Mouse (Mus musculus) effector memory CD4-positive, alpha-beta T cell, adult 5 months (primary cell): ENCODE data around the gene Cinp. TPM values are rescaled to one million over a fixed set of nuclear protein-coding genes. Genes with fewer than 3 reads are reported as not detected.

Experiments used
- polyA plus RNA-seq: library from polyadenylated mRNA; unstranded; fragments of 100-300 nt; shearing (Covaris generic); gene quantifications from one replicate; pipeline ENCODE4 v1.2.1, GENCODE M21; 2017

Gene Cinp
- polyA plus RNA-seq: 23.6 TPM

GRCm38 (mm10) chr12:110889036-110890020 lies at the start of gene Cinp, which contains the start of gene Tecpr2:
Gene Cinp, minus strand, starts transcription at chr12:110889145.
Gene Tecpr2, plus strand, starts transcription at chr12:110889264.

GRCm38 (mm10) chr12:110850010-110850928 lies 38.7 kb downstream of the Cinp start, which contains the start of gene Zfp839:
Gene Zfp839, plus strand, starts transcription at chr12:110850253.

DNA sequence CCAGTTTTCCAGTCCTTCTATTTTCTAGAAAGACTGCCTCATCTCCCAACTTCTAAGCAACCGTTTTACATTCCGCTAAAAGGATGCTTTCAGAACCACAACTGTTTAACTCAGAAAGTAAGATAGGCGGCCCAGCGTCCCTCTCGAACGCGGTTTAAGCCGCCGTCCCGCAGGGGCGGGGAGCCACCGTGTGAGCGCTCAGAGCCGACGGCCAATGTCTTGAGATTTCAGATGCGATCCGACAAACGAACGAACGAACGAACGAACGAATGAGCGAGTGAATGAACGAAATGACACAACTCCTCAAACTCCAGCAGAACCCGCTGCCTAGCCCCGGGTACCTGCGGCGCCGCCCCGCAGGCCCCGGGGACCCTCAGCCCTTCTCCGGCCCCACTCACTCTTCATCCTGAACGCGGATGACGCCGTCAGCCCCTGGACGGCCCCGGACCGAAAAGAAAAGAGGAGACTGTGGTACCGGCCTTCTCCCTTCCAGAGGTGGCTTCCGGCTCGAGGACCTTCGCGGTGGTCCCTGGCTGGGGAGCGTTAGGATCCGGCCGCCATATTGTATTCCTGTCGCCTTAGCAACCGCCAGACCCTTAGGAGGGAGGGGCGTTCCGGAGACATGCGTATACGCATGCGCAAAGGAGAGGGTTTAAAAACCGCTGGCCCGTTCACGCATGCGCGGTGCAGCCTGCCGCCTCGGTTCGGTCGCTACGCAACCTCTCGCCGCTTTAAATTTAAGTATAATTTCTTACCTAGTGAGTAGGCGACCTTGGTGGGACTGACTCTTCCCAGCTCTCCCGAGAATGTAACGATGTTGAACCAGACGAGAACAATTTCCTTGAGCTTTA lies 48.4 kb downstream of the Cinp start, which contains the start of gene Mok:
TSS of gene Mok (minus strand) at position 592 of the 851 bp plus-strand sequence.

Other genes with a start within 250 kb of the Cinp start
- gene 1700001K19Rik, start 206.5 kb downstream of the Cinp start, polyA plus RNA-seq: 0.70 TPM
- gene Hsp90aa1, start 186.4 kb downstream of the Cinp start, polyA plus RNA-seq: 1,198 TPM
- 80.2 TPM for gene Wdr20, start 151.2 kb downstream of the Cinp start, polyA plus RNA-seq
- gene Mok, start 48.2 kb downstream of the Cinp start, polyA plus RNA-seq: not detected
- gene Zfp839, start 38.9 kb downstream of the Cinp start, polyA plus RNA-seq: 7.2 TPM
- 3.1 TPM for gene Tecpr2, start 119 bp upstream of the Cinp start, polyA plus RNA-seq
- 3.9 TPM for gene Ankrd9, start 89.9 kb upstream of the Cinp start, polyA plus RNA-seq
- 58.0 TPM for gene Rcor1, start 150.2 kb upstream of the Cinp start, polyA plus RNA-seq